Mouse (Mus musculus) heart, embryonic 10.5 days (tissue): ENCODE data around the gene Acap2. TPM values are rescaled to one million over a fixed set of nuclear protein-coding genes. Genes with fewer than 3 reads are reported as not detected.

ENCODE experiments used
- DNase-seq: peaks from one replicate; pipeline ENCODE4 v3.0.0-alpha.2; 2017; ENCODE audit warnings: low spot score
- H3K27ac ChIP-seq: fragments of 300-500 bp; sonication (generic); 2 replicates; pipeline ENCODE4 v1.5.1; 2016; ENCODE audit warnings: mild to moderate bottlenecking
- H3K27me3 ChIP-seq: fragments of 300-500 bp; sonication (generic); 2 replicates; pipeline ENCODE4 v1.6.1; 2016; ENCODE audit warnings: mild to moderate bottlenecking; ENCODE audit not compliant: poor library complexity, insufficient read depth, severe bottlenecking
- H3K36me3 ChIP-seq: fragments of 300-500 bp; sonication (generic); 2 replicates; pipeline ENCODE4 v1.6.1; 2016; ENCODE audit warnings: mild to moderate bottlenecking, moderate library complexity
- H3K4me1 ChIP-seq: fragments of 300-500 bp; sonication (generic); 2 replicates; pipeline ENCODE4 v1.6.1; 2016; ENCODE audit warnings: mild to moderate bottlenecking
- H3K4me3 ChIP-seq: fragments of 300-500 bp; sonication (generic); 2 replicates; pipeline ENCODE4 v1.5.1; 2016; ENCODE audit warnings: mild to moderate bottlenecking, moderate library complexity
- H3K9me3 ChIP-seq: fragments of 300-500 bp; sonication (generic); 2 replicates; pipeline ENCODE4 v1.6.1; 2016; ENCODE audit warnings: mild to moderate bottlenecking, moderate library complexity
- WGBS: fragments of 180-500 bp; shearing (Covaris S2); methylation state at CpG from one replicate; pipeline ENCODE4 v1.1.7; 2016; 5-methylcytosine and 5-hydroxymethylcytosine counted together
- polyA plus RNA-seq: library from polyadenylated mRNA; unstranded; fragments of >200 nt; fragmentation: Nextera tagmentation; extraction: Ambion mirVana; gene quantifications from 2 replicates; pipeline ENCODE4 v1.2.1, GENCODE M21; 2016

Gene Acap2
- polyA plus RNA-seq, 1 experiment from 2014 or later = 16.4 TPM

DNA sequence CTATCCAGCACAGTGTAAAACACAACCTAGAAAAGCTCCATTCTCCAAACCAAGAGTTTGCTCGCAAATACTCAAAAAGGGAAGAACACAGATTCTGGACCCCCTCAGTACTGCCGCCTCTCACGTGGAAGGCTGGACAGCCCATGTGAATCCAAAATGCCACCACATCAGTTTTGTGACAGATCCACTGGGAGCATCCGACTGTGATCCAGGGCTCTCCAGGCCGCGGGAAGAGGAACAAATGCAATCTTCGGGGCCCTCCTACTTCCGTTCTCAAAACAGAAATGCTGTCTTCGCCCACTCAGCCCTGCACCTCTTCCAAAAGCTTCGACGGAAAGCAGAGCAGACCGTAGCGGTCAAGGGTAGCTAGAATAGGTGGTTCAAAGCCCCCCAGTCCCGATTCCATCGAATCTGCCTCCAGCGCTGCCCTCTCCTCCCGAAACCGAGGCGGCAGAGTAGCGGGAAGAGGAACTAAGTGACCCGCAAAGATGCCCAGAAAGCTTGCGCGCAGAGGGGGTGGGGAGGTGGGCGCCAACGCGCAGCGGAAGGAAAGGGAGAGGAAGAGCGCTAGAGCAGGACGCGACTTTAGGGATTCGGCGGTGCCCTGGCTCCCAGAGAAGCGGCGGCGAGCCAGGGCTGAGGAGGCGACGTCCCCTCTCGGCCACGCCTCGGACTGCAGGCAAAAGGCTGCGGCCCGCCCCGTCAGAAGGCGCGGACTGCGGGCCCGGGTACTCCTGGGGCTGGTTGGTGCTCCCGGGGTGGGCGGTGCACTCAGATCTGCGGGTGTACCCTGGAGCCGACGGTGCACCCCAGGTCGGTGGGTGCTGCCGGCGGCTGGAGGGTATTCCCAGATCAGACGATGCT is 887 bp downstream of the Acap2 start:
- peak; percentile 78 for DNase-seq
- peaks cover 28% of the 10 kb centered on the region for H3K4me1 ChIP-seq
- H3K27me3 ChIP-seq = no peaks in the 10 kb centered on the region
- no peaks in the 10 kb centered on the region for H3K36me3 ChIP-seq
- no peaks in the 10 kb centered on the region for H3K9me3 ChIP-seq
- WGBS = under 1% methylated on average over 56 of the region's 56 CpGs
- peak overlapping the region; percentile 94 for H3K27ac ChIP-seq
- H3K4me3 ChIP-seq = peak overlapping the region; percentile 99

DNA sequence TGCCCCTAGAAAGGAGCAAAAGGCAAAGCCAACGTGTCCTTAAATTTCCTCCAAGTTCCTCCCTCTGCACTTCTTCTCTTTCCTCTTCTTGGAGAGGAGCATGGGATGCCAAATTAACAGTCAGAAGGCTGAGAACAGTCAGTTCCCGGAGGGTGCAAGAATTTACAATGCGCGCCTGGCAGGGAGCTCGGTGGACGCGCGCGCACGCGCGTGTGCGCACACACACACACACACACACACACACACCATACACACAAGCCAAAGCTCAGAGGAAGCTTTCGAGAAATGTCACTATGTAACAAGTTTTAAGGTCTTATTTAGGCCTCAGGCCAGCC is 1.5 kb downstream of the Acap2 start:
- H3K4me1 ChIP-seq = peaks cover 33% of the 10 kb centered on the region
- WGBS = 11% methylated on average over 14 of the region's 14 CpGs
- H3K27ac ChIP-seq = peak overlapping the region; percentile 94
- peak; percentile 82 for DNase-seq
- no peaks in the 10 kb centered on the region for H3K9me3 ChIP-seq
- no peaks in the 10 kb centered on the region for H3K36me3 ChIP-seq
- H3K27me3 ChIP-seq = no peaks in the 10 kb centered on the region
- peak overlapping the region; percentile 99 for H3K4me3 ChIP-seq

DNA sequence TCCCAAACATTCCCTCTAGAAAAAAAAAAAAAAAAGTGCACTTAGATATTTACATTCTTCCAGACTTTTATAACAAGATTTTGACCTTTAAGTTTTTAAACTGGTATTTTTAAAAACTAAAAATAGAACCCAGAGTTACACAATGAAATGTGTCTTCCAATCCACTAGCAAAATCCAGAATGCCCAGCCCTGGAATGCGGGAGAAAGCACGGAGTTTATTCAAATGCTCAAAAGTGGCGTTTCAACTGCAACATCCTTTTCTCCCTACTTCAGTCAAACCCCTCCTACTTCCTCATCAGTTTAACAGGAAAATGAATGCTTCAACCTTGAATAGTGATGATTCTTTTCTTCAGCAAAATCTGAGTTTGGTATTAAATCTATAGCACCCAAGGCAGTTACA is 4.1 kb downstream of the Acap2 start:
- DNase-seq = no peak
- H3K27me3 ChIP-seq = no peaks in the 10 kb centered on the region
- peaks cover 46% of the 10 kb centered on the region for H3K4me1 ChIP-seq
- no peak overlapping the region for H3K4me3 ChIP-seq
- 75% methylated on average over 3 of the region's 3 CpGs for WGBS
- H3K36me3 ChIP-seq = no peaks in the 10 kb centered on the region
- no peak overlapping the region for H3K27ac ChIP-seq
- no peaks in the 10 kb centered on the region for H3K9me3 ChIP-seq

DNA sequence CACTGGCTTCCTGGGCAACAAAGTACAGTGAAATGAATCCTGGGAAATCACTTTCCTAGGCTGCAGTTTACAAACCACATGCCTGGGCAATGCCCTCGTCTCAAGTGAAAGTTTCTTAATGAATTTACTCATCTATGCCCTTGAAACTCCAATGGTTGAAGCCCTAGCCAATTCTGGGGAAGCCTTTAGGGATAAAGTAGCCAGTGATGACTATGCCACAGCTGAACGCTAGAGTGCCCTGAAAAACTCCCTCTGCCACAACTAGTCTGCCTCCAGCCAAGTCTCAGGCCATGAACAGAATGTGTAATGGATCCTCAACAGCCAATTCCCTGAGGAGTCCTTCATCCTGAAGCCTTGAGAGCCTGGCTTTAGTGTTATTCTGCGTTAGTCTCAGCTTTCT is 8.5 kb downstream of the Acap2 start:
- H3K27ac ChIP-seq = peak overlapping the region; percentile 23; the same call in 1 of the 2 replicates
- H3K4me1 ChIP-seq = peaks cover 31% of the 10 kb centered on the region
- H3K27me3 ChIP-seq = no peaks in the 10 kb centered on the region
- no peaks in the 10 kb centered on the region for H3K9me3 ChIP-seq
- H3K36me3 ChIP-seq = no peaks in the 10 kb centered on the region
- H3K4me3 ChIP-seq = no peak overlapping the region
- 74% methylated on average over 3 of the region's 3 CpGs for WGBS
- no peak for DNase-seq

DNA sequence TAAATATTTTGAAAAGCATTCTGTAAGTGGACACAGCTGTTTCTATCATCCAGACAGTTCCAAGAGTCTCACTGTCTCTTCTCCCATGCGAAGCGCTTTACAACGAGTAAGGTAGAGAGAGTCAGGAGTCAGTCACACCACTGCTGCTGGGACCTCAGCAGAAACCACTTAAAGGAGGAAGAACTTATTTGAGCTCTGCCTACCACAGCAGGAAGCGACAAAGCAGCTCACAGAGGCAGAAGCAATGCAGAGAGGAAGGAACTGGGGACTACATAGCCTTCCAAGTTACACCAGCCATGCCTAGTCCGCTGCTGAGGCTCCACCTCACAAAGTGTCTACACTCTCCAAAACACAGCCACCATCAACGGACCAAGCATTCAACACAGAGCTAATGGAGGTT is 9.2 kb downstream of the Acap2 start:
- H3K27ac ChIP-seq = peak overlapping the region; percentile 23
- H3K27me3 ChIP-seq = no peaks in the 10 kb centered on the region
- no peak for DNase-seq
- no peak overlapping the region for H3K4me3 ChIP-seq
- no peaks in the 10 kb centered on the region for H3K36me3 ChIP-seq
- 50% methylated on average over 6 of the region's 6 CpGs for WGBS
- H3K4me1 ChIP-seq = peaks cover 31% of the 10 kb centered on the region
- H3K9me3 ChIP-seq = no peaks in the 10 kb centered on the region

DNA sequence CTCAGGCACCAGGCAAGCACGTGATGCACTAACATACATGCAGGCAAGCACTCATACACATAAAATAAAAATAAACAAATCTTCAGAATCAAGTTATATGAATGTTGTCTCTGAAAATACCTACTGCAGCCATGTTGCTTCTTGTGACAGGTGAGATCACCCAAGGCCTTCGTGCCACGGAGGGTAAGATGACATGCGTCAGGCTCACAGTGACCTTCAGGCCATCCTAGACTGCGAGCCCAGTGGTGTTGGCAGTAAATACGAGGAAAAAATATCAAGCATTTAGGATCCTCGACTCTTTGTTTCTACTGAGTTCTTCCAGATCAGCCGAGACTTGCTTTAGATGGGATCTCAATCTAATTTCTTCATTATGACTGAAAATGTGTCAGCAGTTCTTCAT is 10.6 kb downstream of the Acap2 start:
- no peaks in the 10 kb centered on the region for H3K36me3 ChIP-seq
- no peak for DNase-seq
- no peaks in the 10 kb centered on the region for H3K9me3 ChIP-seq
- peaks cover 31% of the 10 kb centered on the region for H3K4me1 ChIP-seq
- WGBS = 88% methylated on average over 8 of the region's 8 CpGs
- no peak overlapping the region for H3K27ac ChIP-seq
- no peak overlapping the region for H3K4me3 ChIP-seq
- H3K27me3 ChIP-seq = no peaks in the 10 kb centered on the region

DNA sequence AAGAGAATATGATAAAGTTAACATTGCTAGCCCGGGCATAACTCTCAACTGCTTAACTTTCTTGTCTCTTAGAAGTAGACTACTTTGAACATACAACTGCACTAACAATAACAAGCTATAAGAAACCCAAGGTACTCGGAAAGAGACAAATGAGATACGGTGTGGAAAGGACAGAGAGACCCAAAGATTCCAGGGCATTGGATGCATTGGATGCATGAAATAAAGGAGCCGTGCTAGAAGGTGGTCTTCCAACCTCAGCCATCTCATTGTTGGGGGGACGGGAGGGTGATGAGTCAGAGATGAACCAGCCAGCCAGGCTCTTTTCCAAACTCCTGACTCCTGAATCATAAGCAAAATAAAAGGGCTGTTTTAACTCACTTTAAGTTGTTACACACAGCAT is 11.8 kb downstream of the Acap2 start:
- H3K27ac ChIP-seq = no peak overlapping the region
- H3K4me1 ChIP-seq = peaks cover 29% of the 10 kb centered on the region
- WGBS = 83% methylated on average over 5 of the region's 5 CpGs
- H3K36me3 ChIP-seq = no peaks in the 10 kb centered on the region
- H3K4me3 ChIP-seq = no peak overlapping the region
- no peak for DNase-seq
- no peaks in the 10 kb centered on the region for H3K9me3 ChIP-seq
- H3K27me3 ChIP-seq = no peaks in the 10 kb centered on the region

DNA sequence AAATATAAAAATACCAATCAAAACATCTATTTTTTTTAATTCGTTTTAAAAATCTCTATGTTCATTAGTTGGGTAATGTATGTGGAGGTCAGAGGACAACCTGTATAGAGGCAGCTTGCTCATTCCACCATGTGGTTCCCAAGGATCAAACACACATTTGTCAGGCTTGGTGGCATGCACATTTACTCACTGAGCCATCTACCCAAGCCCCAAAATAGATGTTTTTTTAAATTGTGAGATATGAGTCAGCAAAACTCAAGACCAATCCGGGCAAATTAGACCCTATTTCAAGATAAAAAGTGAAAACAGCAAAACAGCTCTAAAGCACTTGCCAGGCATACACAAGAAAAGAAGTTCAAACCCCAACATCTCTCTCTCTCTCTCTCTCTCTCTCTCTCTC is 12.2 kb downstream of the Acap2 start:
- Histone ChIP-seq H3K9me3 (no peaks in the 10 kb centered on the region), H3K4me1 (peaks cover 32% of the 10 kb centered on the region), H3K4me3 (no peak overlapping the region), H3K36me3 (no peaks in the 10 kb centered on the region), H3K27me3 (no peaks in the 10 kb centered on the region), H3K27ac (no peak overlapping the region)
- no peak for DNase-seq
- WGBS = 74% methylated on average over 2 of the region's 2 CpGs

DNA sequence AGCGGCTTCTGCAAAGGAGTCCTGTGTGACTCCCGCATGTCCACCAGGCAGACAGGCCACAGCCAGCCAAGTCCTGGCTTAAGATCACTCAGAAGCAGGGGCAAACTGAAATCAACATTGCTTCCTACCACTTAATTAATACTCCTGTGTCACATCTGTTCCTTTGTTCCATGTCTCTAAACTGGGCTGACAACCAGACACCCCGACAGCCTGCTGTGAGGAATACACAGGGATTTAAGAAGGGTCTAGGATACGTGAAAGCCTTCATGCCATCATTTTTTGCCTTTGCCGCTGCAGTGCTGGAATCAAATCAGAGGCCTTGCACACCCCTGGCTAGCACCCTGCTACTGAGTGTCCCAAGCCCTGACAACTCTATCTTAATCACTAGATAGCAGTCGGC is 12.8 kb downstream of the Acap2 start:
- Histone ChIP-seq H3K36me3 (no peaks in the 10 kb centered on the region), H3K4me1 (peaks cover 37% of the 10 kb centered on the region), H3K27me3 (no peaks in the 10 kb centered on the region), H3K4me3 (no peak overlapping the region), H3K27ac (no peak overlapping the region), H3K9me3 (no peaks in the 10 kb centered on the region)
- 68% methylated on average over 6 of the region's 6 CpGs for WGBS
- DNase-seq = no peak

DNA sequence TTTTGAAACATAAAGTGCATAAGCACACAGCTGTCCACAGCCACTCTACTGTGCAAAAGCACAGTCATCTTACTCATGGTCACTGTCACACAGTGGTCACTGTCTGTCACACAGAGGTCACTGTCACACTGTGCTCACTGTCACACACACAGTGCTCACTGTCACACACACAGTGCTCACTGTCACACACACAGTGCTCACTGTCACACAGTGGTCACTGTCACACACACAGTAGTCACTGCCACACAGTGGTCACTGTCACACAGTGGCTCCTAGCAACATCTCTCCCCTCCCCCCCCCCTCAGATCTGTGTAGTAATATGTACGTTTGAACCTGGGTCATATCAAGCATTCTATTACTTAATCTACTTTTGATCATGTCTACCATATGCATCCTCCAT is 13.9 kb downstream of the Acap2 start:
- WGBS = 75% methylated on average over 1 of the region's 1 CpGs
- Histone ChIP-seq H3K9me3 (no peaks in the 10 kb centered on the region), H3K4me3 (no peak overlapping the region), H3K4me1 (peaks cover 40% of the 10 kb centered on the region), H3K36me3 (no peaks in the 10 kb centered on the region), H3K27me3 (no peaks in the 10 kb centered on the region), H3K27ac (no peak overlapping the region)
- DNase-seq = no peak

DNA sequence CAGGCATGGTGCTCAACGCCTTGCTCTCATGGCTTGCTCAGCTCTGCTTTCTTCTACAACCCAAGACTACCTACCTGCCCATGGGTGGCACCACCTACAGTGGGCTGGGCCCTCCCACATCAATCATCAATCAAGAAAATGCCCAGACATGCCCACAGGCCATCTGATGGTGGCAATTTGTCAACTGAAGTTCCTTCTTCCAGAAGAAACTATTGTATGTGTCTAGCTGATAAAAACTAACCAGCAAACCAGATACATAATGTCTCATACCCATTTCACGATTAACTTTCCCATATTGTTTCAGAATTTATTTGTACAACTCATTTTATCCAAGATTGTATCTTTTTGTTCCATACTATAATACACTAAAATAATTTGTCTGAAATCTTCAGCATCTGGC is 15.3 kb downstream of the Acap2 start:
- Histone ChIP-seq H3K36me3 (no peaks in the 10 kb centered on the region), H3K4me3 (no peak overlapping the region), H3K27me3 (no peaks in the 10 kb centered on the region), H3K27ac (no peak overlapping the region), H3K9me3 (no peaks in the 10 kb centered on the region), H3K4me1 (peaks cover 35% of the 10 kb centered on the region)
- no peak for DNase-seq
- WGBS = 78% methylated on average over 2 of the region's 2 CpGs

DNA sequence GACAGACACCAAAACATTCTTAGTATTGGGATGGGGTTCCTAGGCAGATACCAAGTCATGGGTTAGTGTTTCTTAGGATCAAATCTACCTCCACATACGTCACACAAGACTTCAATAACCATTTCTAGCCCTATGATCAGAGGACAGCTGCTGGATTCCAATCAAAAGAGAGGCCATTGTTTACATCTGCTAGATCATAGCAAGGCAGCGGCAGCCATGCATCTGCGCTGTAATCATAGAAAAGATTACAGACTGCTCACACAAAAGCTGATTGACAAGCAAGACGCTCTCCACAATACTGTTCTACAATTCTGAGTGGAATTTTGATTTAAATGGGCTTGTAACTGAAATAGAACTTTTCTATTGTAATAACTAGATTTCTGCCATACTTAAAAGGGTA is 16.3 kb downstream of the Acap2 start:
- peaks cover 37% of the 10 kb centered on the region for H3K4me1 ChIP-seq
- H3K27me3 ChIP-seq = no peaks in the 10 kb centered on the region
- no peaks in the 10 kb centered on the region for H3K9me3 ChIP-seq
- 72% methylated on average over 4 of the region's 4 CpGs for whole genome bisulfite sequencing
- no peaks in the 10 kb centered on the region for H3K36me3 ChIP-seq
- H3K27ac ChIP-seq = no peak overlapping the region; the same call in 1 of the 2 replicates
- no peak for DNase-seq
- H3K4me3 ChIP-seq = no peak overlapping the region

DNA sequence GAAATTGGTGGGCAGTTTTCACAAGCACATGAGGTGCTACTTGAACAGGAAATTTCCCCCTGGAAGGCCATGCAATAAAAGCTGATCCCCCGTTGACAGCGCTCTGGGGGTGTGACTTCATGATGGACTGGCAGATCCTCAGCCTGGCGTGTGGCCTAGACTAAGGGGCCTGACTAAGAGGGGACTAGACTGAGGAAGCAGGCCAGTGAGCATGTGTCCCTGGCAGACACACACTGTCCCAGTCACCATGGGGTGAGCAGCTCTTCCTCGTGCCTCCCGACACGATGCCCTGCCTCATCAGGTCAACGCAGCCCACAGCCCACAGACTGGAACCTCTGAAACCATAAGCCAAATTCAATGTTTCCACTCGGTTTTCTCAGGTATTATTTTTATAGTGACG is 18.5 kb downstream of the Acap2 start:
- no peak for DNase-seq
- no peak overlapping the region for H3K27ac ChIP-seq
- no peaks in the 10 kb centered on the region for H3K36me3 ChIP-seq
- WGBS = 71% methylated on average over 9 of the region's 9 CpGs
- H3K4me3 ChIP-seq = no peak overlapping the region
- H3K27me3 ChIP-seq = no peaks in the 10 kb centered on the region
- H3K4me1 ChIP-seq = peaks cover 30% of the 10 kb centered on the region
- H3K9me3 ChIP-seq = no peaks in the 10 kb centered on the region

DNA sequence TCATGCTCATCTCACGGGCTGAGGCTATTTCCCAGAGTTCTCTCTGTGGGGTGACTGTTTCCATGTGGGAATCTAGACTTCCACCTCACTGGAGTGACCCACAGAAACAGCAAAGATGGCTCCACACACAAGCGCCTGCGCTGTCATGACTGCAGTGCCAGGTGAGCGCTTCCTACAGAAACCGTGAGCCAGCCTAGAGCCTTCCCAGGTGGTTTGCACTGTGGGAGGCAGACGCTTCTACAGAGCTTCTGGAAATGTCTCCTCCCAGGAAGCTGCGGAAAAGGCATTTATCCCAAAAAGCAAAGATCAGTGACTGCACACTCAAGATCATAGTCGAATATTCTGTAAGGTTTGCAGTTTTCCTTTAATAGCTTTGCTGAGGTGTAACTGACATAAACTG is 20.2 kb downstream of the Acap2 start:
- Histone ChIP-seq H3K27me3 (no peaks in the 10 kb centered on the region), H3K27ac (no peak overlapping the region), H3K4me1 (peaks cover 30% of the 10 kb centered on the region), H3K4me3 (no peak overlapping the region), H3K36me3 (no peaks in the 10 kb centered on the region), H3K9me3 (no peaks in the 10 kb centered on the region)
- 83% methylated on average over 8 of the region's 8 CpGs for WGBS
- DNase-seq = no peak
